Mouse (Mus musculus): ENCODE measurements around the gene Wnt9a. TPM values are rescaled to one million over a fixed set of nuclear protein-coding genes. Genes with fewer than 3 reads are reported as not detected.
A peak's percentile ranks its signal among the peaks of the same experiment; 100 is the strongest.
"Not testable (repeated sequence)": the region's sequence is repeated elsewhere in the genome, so short reads cannot be mapped to it uniquely, and the experiment has no call there.

Gene Wnt9a
- polyA plus RNA-seq, 1 experiment = 7.5 TPM

DNA sequence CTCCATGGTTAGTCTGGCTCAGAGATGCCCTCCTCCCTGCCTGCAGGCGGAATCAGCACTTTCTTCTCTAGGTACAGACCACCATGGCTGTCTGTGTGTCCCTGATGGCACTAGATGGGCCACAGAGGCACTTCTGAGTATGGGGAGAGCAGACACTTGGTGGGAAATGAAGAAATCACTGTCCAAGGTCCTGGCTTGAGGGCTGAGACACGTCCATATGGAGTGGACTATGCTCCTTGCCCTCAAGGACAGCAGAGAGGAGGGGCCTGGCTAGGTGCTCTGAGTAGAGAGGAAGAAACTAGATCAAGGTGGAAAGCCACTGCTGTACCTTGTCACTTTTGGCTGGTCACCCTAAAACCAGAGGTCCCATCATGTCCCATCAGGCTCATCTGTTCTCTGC is 29.9 kb upstream of the Wnt9a start:
- TF ChIP-seq CTCF (IDR thresholded peaks at IDR 0.05; ENCODE audit: borderline replicate concordance, insufficient read depth, low read length) (no peak), POLR2A (IDR thresholded peaks at IDR 0.05; ENCODE audit: low read depth, low read length) (no peak)
- Histone ChIP-seq H3K4me3 (ENCODE audit: insufficient read depth, low read length) (no peak overlapping the region), H3K4me1 (ENCODE audit: control insufficient read depth, insufficient read depth, low read length) (no peaks in the 10 kb centered on the region), H3K27ac (ENCODE audit: insufficient read depth, low read length) (no peak overlapping the region)

DNA sequence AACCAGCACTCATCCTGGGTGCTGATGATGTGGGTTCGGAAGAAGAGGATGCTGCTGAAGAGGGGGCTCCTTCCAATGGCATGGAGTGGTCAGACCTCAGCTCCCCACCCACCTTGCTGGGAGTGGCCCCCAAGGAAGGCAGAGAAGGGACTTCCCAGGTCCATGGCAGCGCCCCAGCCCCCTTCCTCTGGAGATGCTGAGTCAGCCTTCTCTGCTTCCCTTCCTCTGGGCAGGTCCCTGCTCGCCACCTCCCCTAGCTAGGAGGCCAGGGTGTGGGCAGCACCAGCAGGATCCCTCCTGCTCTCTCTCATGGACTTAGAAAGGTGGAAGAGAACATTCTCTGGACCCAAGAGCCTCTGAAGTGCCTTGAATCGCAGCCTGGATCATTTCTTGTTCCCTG is 28.7 kb upstream of the Wnt9a start:
- TF ChIP-seq POLR2A (IDR thresholded peaks at IDR 0.05; ENCODE audit: low read depth, low read length) = no peak
- no peak for TF ChIP-seq CTCF (IDR thresholded peaks at IDR 0.05; ENCODE audit: borderline replicate concordance, insufficient read depth, low read length)

DNA sequence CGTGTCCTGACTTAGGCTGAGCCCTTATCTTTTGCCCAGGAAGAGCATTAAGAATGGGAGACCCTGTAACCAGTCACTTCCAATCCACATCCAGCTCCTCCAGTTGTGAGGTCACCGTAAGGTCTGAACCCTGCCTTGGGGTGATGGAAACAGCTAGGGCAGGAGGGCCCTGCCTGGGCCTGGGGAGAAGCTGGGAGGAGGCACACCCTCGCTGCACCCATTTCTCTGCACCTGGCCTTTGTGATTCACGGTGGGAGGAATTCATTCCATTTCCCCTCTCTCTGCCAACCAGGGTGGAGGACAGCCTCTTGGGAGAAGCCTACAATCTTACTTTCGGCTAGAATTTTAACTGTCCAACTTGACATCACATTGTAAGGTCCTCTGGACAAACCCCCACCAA is 24.6 kb upstream of the Wnt9a start:
- H3K4me3 ChIP-seq (ENCODE audit: insufficient read depth, low read length) = no peak overlapping the region
- TF ChIP-seq CTCF (IDR thresholded peaks at IDR 0.05; ENCODE audit: borderline replicate concordance, insufficient read depth, low read length) (no peak), POLR2A (IDR thresholded peaks at IDR 0.05; ENCODE audit: low read depth, low read length) (no peak)
- no peaks in the 10 kb centered on the region; the same call in 1 of the 2 replicates for H3K4me1 ChIP-seq (ENCODE audit: control insufficient read depth, insufficient read depth, low read length)
- no peak overlapping the region for H3K27ac ChIP-seq (ENCODE audit: insufficient read depth, low read length)

More for the DNA sequence above, 28.7 kb upstream of the Wnt9a start:
- H3K4me3 ChIP-seq (ENCODE audit: insufficient read depth, low read length) = no peak overlapping the region
- no peaks in the 10 kb centered on the region; the same call in 1 of the 2 replicates for H3K4me1 ChIP-seq (ENCODE audit: control insufficient read depth, insufficient read depth, low read length)
- no peak overlapping the region for H3K27ac ChIP-seq (ENCODE audit: insufficient read depth, low read length)

DNA sequence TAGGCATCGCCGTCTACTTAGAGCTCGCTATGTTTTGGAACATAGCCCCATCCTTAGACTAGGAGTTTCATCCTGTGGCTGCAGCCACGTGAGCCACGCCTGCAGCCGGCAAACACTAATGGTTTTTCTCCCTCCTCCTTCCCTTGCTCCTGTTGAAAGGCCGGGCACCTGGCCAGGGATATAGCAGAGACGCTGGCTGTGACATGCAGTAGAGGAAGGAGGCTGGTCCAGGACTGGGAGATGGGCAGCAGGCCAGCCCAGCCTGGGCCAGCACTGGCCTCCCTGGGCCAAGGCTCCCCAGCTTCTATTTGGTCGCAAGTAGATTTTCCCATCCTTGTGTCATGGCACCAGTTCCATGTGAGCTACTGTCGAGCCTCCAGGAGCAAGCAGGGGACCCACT is 23.8 kb upstream of the Wnt9a start:
- no peak for TF ChIP-seq POLR2A (IDR thresholded peaks at IDR 0.05; ENCODE audit: low read depth, low read length)
- no peak for TF ChIP-seq CTCF (IDR thresholded peaks at IDR 0.05; ENCODE audit: borderline replicate concordance, insufficient read depth, low read length)
- no peaks in the 10 kb centered on the region; the same call in 1 of the 2 replicates for H3K4me1 ChIP-seq (ENCODE audit: control insufficient read depth, insufficient read depth, low read length)
- no peak overlapping the region for H3K27ac ChIP-seq (ENCODE audit: insufficient read depth, low read length)
- no peak overlapping the region for H3K4me3 ChIP-seq (ENCODE audit: insufficient read depth, low read length)

DNA sequence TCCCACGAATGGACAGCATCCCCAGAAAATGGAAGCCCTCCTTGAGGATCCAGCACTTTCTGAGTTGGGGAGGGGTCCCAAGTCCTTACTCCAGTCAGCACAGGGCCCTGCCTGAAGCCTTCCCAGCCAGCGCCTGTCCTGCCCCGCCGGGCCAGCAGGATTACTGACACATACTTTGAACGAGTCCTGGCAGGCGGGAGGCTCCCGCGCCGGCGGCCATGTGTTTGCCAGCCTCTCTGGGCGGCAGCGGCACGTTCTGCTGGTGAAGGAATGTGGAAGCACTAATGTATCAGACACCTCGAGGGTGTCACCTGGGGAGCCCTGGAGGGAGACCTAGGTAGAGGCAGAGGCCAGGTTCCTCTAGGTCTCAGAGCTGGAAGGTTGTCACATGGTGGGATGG is 22.6 kb upstream of the Wnt9a start:
- TF ChIP-seq CTCF (IDR thresholded peaks at IDR 0.05; ENCODE audit: borderline replicate concordance, insufficient read depth, low read length) = no peak
- TF ChIP-seq POLR2A (IDR thresholded peaks at IDR 0.05; ENCODE audit: low read depth, low read length) = no peak
- Histone ChIP-seq H3K4me3 (ENCODE audit: insufficient read depth, low read length) (no peak overlapping the region), H3K4me1 (ENCODE audit: control insufficient read depth, insufficient read depth, low read length) (no peaks in the 10 kb centered on the region; the same call in 1 of the 2 replicates), H3K27ac (ENCODE audit: insufficient read depth, low read length) (no peak overlapping the region)

DNA sequence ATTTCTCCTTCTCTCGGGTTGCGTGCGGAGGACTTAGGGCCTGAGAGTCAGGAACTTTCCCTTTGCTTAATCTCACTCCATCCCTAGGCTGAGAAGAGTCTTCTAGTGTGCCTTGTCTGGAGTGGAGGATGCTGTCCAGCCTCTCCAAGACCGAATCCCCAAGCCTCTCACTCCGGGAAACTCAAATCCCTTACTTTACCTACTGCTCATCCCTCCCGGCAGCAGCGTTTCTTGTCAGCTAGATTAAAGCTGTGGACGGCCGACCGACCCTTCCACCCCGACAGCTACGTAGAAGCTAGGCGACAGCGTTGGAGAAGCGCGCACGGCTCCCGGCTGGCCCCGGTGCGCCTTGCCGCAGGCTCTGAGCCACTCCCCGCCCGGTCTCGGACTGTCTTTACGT is 17.0 kb upstream of the Wnt9a start:
- Histone ChIP-seq H3K4me1 (ENCODE audit: control insufficient read depth, insufficient read depth, low read length) (0 out of 2 replicates have a peak, but pooled peaks cover 2% of the 10 kb centered on the region), H3K4me3 (ENCODE audit: insufficient read depth, low read length) (no peak overlapping the region), H3K27ac (ENCODE audit: insufficient read depth, low read length) (no peak overlapping the region)
- no peak for TF ChIP-seq POLR2A (IDR thresholded peaks at IDR 0.05; ENCODE audit: low read depth, low read length)
- TF ChIP-seq CTCF (IDR thresholded peaks at IDR 0.05; ENCODE audit: borderline replicate concordance, insufficient read depth, low read length) = no peak

DNA sequence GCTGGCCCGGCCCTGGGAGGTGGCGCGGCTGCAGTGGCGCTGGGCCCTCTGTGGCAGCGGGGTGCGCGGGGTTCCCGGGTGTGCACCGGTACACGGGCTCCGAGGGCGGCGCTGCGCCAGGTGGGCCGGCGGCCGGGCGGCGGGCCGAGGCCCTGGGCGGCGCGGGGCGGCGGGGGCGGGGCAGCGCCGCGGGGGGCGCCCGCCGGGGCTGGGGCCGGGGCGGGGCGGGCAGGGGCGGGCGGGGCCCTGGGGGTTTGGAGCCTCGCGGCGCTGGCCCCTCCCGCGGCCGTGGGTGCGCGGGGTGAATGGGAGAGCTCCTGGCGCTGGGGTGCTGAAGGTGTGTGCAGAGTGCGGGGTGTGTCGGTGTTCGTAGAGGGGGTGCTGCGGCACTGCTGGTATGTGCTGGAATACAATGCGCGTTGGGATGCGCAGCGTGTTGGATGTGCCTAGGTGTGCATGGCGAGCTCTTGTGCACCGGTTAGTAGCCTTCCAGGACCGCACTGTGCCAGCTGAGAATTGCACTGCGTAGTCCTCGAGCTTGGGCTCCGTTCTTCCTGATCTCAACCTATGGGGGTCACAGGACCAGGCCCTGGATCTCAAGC is 15.9 kb upstream of the Wnt9a start, which contains the start of gene Wnt3a:
Gene Wnt3a (minus strand): TSS at position 51 of the 602 bp plus-strand sequence.
- no peak for TF ChIP-seq POLR2A (IDR thresholded peaks at IDR 0.05; ENCODE audit: low read depth, low read length)
- Histone ChIP-seq H3K4me3 (ENCODE audit: insufficient read depth, low read length) (no peak within 1 kb of the TSS), H3K4me1 (ENCODE audit: control insufficient read depth, insufficient read depth, low read length) (0 out of 2 replicates have a peak, but pooled peaks cover 2% of the 10 kb centered on the region), H3K27ac (ENCODE audit: insufficient read depth, low read length) (no peak within 1 kb of the TSS)

DNA sequence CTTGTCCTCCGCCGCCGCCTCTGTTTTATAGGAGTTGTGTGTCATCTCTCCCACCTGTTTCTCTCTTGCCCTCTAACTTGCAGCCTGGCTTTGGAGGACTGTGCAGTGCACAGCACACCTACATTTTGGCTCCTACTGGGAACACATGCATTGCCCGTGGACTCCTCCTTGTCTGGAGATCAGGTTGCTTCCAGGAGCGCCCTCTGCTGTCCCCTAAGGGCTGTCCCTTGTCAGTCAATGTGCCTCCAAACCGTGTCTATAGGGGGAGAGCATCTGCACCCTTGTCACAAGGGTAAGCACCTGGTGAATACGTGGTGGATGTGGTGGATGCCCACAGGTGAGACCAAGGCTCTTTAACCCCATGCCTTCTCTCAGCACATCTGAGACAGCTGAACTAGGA is 13.1 kb upstream of the Wnt9a start:
- no peak overlapping the region for H3K4me3 ChIP-seq (ENCODE audit: insufficient read depth, low read length)
- TF ChIP-seq POLR2A (IDR thresholded peaks at IDR 0.05; ENCODE audit: low read depth, low read length) = no peak
- TF ChIP-seq CTCF (IDR thresholded peaks at IDR 0.05; ENCODE audit: borderline replicate concordance, insufficient read depth, low read length) = peak; percentile 64; the same call in 1 of the 2 replicates
- H3K4me1 ChIP-seq (ENCODE audit: control insufficient read depth, insufficient read depth, low read length) = 0 out of 2 replicates have a peak, but pooled peaks cover 2% of the 10 kb centered on the region
- H3K27ac ChIP-seq (ENCODE audit: insufficient read depth, low read length) = no peak overlapping the region

DNA sequence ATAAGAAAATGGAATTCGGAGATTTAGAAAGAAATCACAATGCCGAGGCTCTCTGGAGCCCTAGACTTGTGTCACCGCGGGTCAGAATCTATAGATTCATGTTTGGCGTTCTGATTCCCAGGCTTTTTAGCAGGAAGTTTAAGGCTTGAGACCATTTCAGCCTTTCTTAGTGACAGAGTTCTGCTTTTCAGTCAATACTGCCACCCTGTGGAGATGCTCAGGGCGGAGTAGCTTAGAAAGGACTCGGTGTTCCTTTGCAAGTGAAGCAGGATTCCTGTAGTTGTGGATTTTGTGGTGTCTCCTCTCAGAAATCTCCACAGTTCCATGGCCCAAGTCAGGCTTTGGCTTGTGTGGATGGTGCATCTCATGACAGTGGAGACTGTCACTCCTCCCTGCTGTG is 8.8 kb upstream of the Wnt9a start:
- Histone ChIP-seq H3K4me1 (ENCODE audit: control insufficient read depth, insufficient read depth, low read length) (no peaks in the 10 kb centered on the region), H3K27ac (ENCODE audit: insufficient read depth, low read length) (no peak overlapping the region), H3K4me3 (ENCODE audit: insufficient read depth, low read length) (no peak overlapping the region)
- TF ChIP-seq CTCF (IDR thresholded peaks at IDR 0.05; ENCODE audit: borderline replicate concordance, insufficient read depth, low read length) (no peak), POLR2A (IDR thresholded peaks at IDR 0.05; ENCODE audit: low read depth, low read length) (no peak)

DNA sequence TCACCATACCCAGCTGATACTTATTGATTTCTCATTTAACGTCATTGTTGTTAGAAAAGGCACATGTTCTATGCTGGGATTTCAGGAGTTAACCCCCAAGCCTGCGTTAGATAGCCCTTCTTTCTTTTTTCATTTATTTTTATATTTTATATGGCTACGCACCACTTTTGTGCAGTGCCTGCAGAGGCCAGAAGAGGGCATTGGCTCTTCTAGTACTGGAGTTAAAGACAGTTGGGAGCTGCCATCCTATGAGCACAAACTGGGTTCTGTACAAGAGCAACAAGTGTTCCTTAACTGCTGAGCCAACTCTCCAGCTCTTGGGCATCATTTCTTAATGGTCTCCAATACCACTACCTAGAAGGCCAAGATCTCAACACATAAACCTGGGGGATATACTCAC is 6.5 kb upstream of the Wnt9a start:
- H3K4me1 ChIP-seq (ENCODE audit: control insufficient read depth, insufficient read depth, low read length) = no peaks in the 10 kb centered on the region
- no peak for TF ChIP-seq POLR2A (IDR thresholded peaks at IDR 0.05; ENCODE audit: low read depth, low read length)
- TF ChIP-seq CTCF (IDR thresholded peaks at IDR 0.05; ENCODE audit: borderline replicate concordance, insufficient read depth, low read length) = 0 out of 2 replicates have a peak, but pooled peaks have one; percentile 9
- no peak overlapping the region for H3K27ac ChIP-seq (ENCODE audit: insufficient read depth, low read length)
- H3K4me3 ChIP-seq (ENCODE audit: insufficient read depth, low read length) = no peak overlapping the region

DNA sequence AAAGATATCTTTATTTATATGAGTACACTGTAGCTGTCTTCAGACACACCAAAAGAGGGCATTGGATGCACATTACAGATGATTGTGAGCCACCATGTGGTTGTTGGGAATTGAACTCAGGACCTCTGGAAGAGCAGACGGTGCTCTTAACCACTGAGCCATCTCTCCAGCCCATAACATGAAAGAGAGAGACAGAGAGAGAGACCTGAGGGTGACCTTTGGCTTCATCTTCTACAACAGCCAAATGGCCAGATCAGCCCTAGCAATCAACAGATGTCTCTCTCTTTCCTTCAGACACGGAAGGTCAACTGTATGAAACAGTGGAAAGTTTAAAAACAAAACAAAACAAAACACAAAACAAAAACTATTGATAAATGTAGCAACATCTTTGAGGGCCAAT is 5.7 kb upstream of the Wnt9a start:
- not testable (repeated sequence) for H3K4me1 ChIP-seq (ENCODE audit: control insufficient read depth, insufficient read depth, low read length); H3K4me3 ChIP-seq (ENCODE audit: insufficient read depth, low read length); H3K27ac ChIP-seq (ENCODE audit: insufficient read depth, low read length)
